Mouse (Mus musculus) frontal cortex, postnatal 14 days (tissue): ENCODE results near the gene Nectin4.
"Not testable (repeated sequence)": the region's sequence is repeated elsewhere in the genome, so short reads cannot be mapped to it uniquely, and the experiment has no call there.

Experiments used
- DNase-seq, 2 experiments: peaks; one replicate each; pipeline ENCODE4 v3.0.0; 2022; ENCODE audit warnings: low spot score in 2 of 2

Gene Nectin4

GRCm38 (mm10) chr1:171369845-171370556, at the start of gene Nectin4:
Nectin4 (plus strand) TSS chr1:171370099.
- no peak for DNase-seq

GRCm38 (mm10) chr1:171320151-171320550, 49.7 kb upstream of the Nectin4 start:
- DNase-seq: no peak

- no peak for DNase-seq
These were observed 48.5 kb upstream of the Nectin4 start for GRCm38 (mm10) chr1:171321415-171321814.

GRCm38 (mm10) chr1:171322012-171322411, 47.9 kb upstream of the Nectin4 start:
- DNase-seq: no peak

- no peak for DNase-seq
These were observed 44.3 kb upstream of the Nectin4 start for GRCm38 (mm10) chr1:171325571-171325970.

GRCm38 (mm10) chr1:171326588-171326987, 43.3 kb upstream of the Nectin4 start:
- DNase-seq: not testable (repeated sequence)

- no peak for DNase-seq
These were observed 41.7 kb upstream of the Nectin4 start for GRCm38 (mm10) chr1:171328244-171328643.

GRCm38 (mm10) chr1:171328839-171329432, 41.0 kb upstream of the Nectin4 start, which contains the start of gene Dedd:
Dedd (plus strand) TSS chr1:171329145.
- DNase-seq: peak; percentile 87 to 93

- no peak for DNase-seq
These were observed 40.3 kb upstream of the Nectin4 start for GRCm38 (mm10) chr1:171329433-171330215.

- no peak for DNase-seq
These were observed 39.7 kb upstream of the Nectin4 start for GRCm38 (mm10) chr1:171330216-171330560.

GRCm38 (mm10) chr1:171342262-171343207, 27.4 kb upstream of the Nectin4 start:
- no peak for DNase-seq

GRCm38 (mm10) chr1:171343922-171344677, 25.8 kb upstream of the Nectin4 start:
- no peak for DNase-seq

- DNase-seq: no peak
These were observed 25.2 kb upstream of the Nectin4 start for GRCm38 (mm10) chr1:171344715-171345114.

- DNase-seq: peak; percentile 79 to 83
These were observed 24.4 kb upstream of the Nectin4 start, which contains the start of the genes Nit1 and Pfdn2 for GRCm38 (mm10) chr1:171345225-171346094. Nit1 (minus strand) TSS chr1:171345646. Pfdn2 (plus strand) TSS chr1:171345670.

- no peak for DNase-seq
These were observed 23.8 kb upstream of the Nectin4 start for GRCm38 (mm10) chr1:171346095-171346450.

- no peak for DNase-seq
These were observed 21.2 kb upstream of the Nectin4 start for GRCm38 (mm10) chr1:171348665-171349064.

GRCm38 (mm10) chr1:171349210-171349609, 20.7 kb upstream of the Nectin4 start:
- no peak for DNase-seq

GRCm38 (mm10) chr1:171355812-171356340, 14.0 kb upstream of the Nectin4 start:
- DNase-seq: no peak

GRCm38 (mm10) chr1:171356814-171357213, 13.1 kb upstream of the Nectin4 start:
- no peak for DNase-seq
